Comparison of ENCODE assay signal across 16 mouse cellular contexts in genomic region chr17:86465865-86466264, GRCm38 (mm10). TPM values are rescaled to one million over a fixed set of nuclear protein-coding genes. Genes with fewer than 3 reads are reported as not detected.
DNase-seq lines count a peak whose midpoint lies in the region; ATAC-seq lines count a peak whose summit lies in the region.
"Had no signal": no experiment of that assay in that cellular context is flagged by ENCODE, and none has a peak within 500 bp of the region (broad histone marks: within the 10 kb centered on the region; RNA-seq: fewer than 3 reads in every experiment).

No protein-coding gene starts in this region.

- ATAC-seq in neural tube, embryonic 15.5 days (ENCODE audit: low FRiP score): no peak
- ATAC-seq in forebrain, embryonic 16.5 days: no peak

- H3K4me3 ChIP-seq in neural tube, embryonic 15.5 days (replicated peaks): no peak overlapping the region
- no peak overlapping the region for H3K4me3 ChIP-seq in forebrain, embryonic 16.5 days (replicated peaks; ENCODE audit: low read length)
- H3K4me3 ChIP-seq: heart, embryonic 10.5 days; myocyte had no signal

- peaks cover 35% of the 10 kb centered on the region for H3K4me1 ChIP-seq in neural tube, embryonic 15.5 days
- peaks cover 40% of the 10 kb centered on the region for H3K4me1 ChIP-seq in forebrain, embryonic 16.5 days (replicated peaks; ENCODE audit: control insufficient read depth, insufficient read depth, low read length)

- H3K27ac ChIP-seq in neural tube, embryonic 15.5 days (replicated peaks): 0 out of 2 replicates have a peak overlapping the region, but pooled peaks have one; percentile 64
- no peak overlapping the region for H3K27ac ChIP-seq in forebrain, embryonic 16.5 days (ENCODE audit: low read length)
- H3K27ac ChIP-seq: liver, embryonic 14.5 days had no signal

- no peak overlapping the region for H3K4me2 ChIP-seq in neural tube, embryonic 15.5 days
- H3K4me2 ChIP-seq in forebrain, embryonic 16.5 days (ENCODE audit: low read length): peak overlapping the region; percentile 37

- H3K9me3 ChIP-seq in neural tube, embryonic 15.5 days (replicated peaks): no peaks in the 10 kb centered on the region
- H3K9me3 ChIP-seq in forebrain, embryonic 16.5 days (ENCODE audit: control insufficient read depth, low read length): no peaks in the 10 kb centered on the region
- H3K9me3 ChIP-seq: heart, embryonic 10.5 days had no signal

- no peak for DNase-seq in neural tube, embryonic 10.5 days (ENCODE audit: extremely low spot score, low spot score)
- peak; percentile 69 for DNase-seq in kidney, postnatal 14 days
- DNase-seq in spleen, postnatal 14 days (ENCODE audit: low spot score in 2 of 2): no peak
- DNase-seq in right cerebral cortex, postnatal 25 days: no peak
- no peak for DNase-seq in natural killer cell, adult 2 months (ENCODE audit: low spot score in 2 of 2)
- DNase-seq: gastrocnemius, postnatal 10 days; heart, postnatal 4 days; left cerebral cortex, postnatal 4 days; lung, postnatal 36 days; spleen, adult 18-20 months had no signal

- H3K27me3 ChIP-seq in neural tube, embryonic 15.5 days (replicated peaks): no peaks in the 10 kb centered on the region
- H3K27me3 ChIP-seq in forebrain, embryonic 16.5 days (replicated peaks; ENCODE audit: control insufficient read depth, insufficient read depth, low read length): no peaks in the 10 kb centered on the region
- H3K27me3 ChIP-seq: CH12.LX had no signal

- H3K36me3 ChIP-seq in neural tube, embryonic 15.5 days: no peaks in the 10 kb centered on the region
- no peaks in the 10 kb centered on the region for H3K36me3 ChIP-seq in forebrain, embryonic 16.5 days (ENCODE audit: control insufficient read depth, insufficient read depth)
- H3K36me3 ChIP-seq: heart, embryonic 10.5 days had no signal

- WGBS in neural tube, embryonic 15.5 days: 47% methylated on average over 13 of the region's 13 CpGs
- WGBS in forebrain, embryonic 16.5 days: 7% methylated on average over 13 of the region's 13 CpGs

- H3K9ac ChIP-seq in neural tube, embryonic 15.5 days (replicated peaks): no peak overlapping the region
- H3K9ac ChIP-seq in forebrain, embryonic 16.5 days (replicated peaks; ENCODE audit: low read depth, low read length): no peak overlapping the region
- H3K9ac ChIP-seq: liver, embryonic 14.5 days had no signal

RNA-seq across cellular contexts. Expression of gene Gm10309, which starts 39.2 kb away (rescaled TPM):
- 0.46 and 0.49 TPM in 2 replicates for polyA plus RNA-seq in neural tube, embryonic 15.5 days (2015; fragmentation: Nextera tagmentation; extraction: Ambion mirVana)
- polyA plus RNA-seq in forebrain, embryonic 16.5 days (2015; fragmentation: Nextera tagmentation; extraction: Ambion mirVana): 0.40 and 1.2 TPM in 2 replicates
